ENCODE assay signal across 9 mouse cellular contexts in genomic region chr14:54569451-54570392, GRCm38 (mm10). TPM values are rescaled to one million over a fixed set of nuclear protein-coding genes. Genes with fewer than 3 reads are reported as not detected.
DNase-seq lines count a peak whose midpoint lies in the region; ATAC-seq lines count a peak whose summit lies in the region.
"Had no signal": no experiment of that assay in that cellular context is flagged by ENCODE, and none has a peak within 500 bp of the region (broad histone marks: within the 10 kb centered on the region; RNA-seq: fewer than 3 reads in every experiment).

No protein-coding gene starts in this region.

- intact Hi-C loops in left cerebral cortex, postnatal 14 days (cut with DNase I), result loop anchor here (1.0 to 10.0 kb wide), 3 partner anchors 42 to 345 kb away; no protein-coding TSS in a partner anchor

- peaks cover 57% of the 10 kb centered on the region for H3K4me1 ChIP-seq in heart, embryonic 13.5 days
- peaks cover 44% of the 10 kb centered on the region for H3K4me1 ChIP-seq in midbrain, embryonic 13.5 days (replicated peaks)

- no peaks in the 10 kb centered on the region for H3K27me3 ChIP-seq in heart, embryonic 13.5 days (replicated peaks)
- peaks cover 11% of the 10 kb centered on the region for H3K27me3 ChIP-seq in midbrain, embryonic 13.5 days

- H3K4me3 ChIP-seq in heart, embryonic 13.5 days, result no peak overlapping the region
- H3K4me3 ChIP-seq in midbrain, embryonic 13.5 days (replicated peaks), result no peak overlapping the region
- H3K4me3 ChIP-seq: liver, embryonic 15.5 days had no signal

- H3K36me3 ChIP-seq in heart, embryonic 13.5 days, result peaks cover 74% of the 10 kb centered on the region
- H3K36me3 ChIP-seq in midbrain, embryonic 13.5 days, result peaks cover 23% of the 10 kb centered on the region

- H3K9ac ChIP-seq in heart, embryonic 13.5 days, result peak overlapping the region; percentile 44
- H3K9ac ChIP-seq in midbrain, embryonic 13.5 days (replicated peaks), result no peak overlapping the region
- H3K9ac ChIP-seq: liver, embryonic 15.5 days had no signal

- no peak overlapping the region for H3K4me2 ChIP-seq in heart, embryonic 13.5 days
- H3K4me2 ChIP-seq in midbrain, embryonic 13.5 days (replicated peaks), result no peak overlapping the region
- H3K4me2 ChIP-seq: liver, embryonic 15.5 days had no signal

- peak overlapping the region; percentile 36 for H3K27ac ChIP-seq in heart, embryonic 13.5 days (replicated peaks)
- H3K27ac ChIP-seq in midbrain, embryonic 13.5 days, result 0 out of 2 replicates have a peak overlapping the region, but pooled peaks have one; percentile 12
- H3K27ac ChIP-seq: liver, embryonic 15.5 days had no signal

- WGBS in heart, embryonic 13.5 days, result 49% methylated on average over 17 of the region's 17 CpGs
- WGBS in midbrain, embryonic 13.5 days, result 56% methylated on average over 17 of the region's 17 CpGs

- no peak for ATAC-seq in heart, embryonic 13.5 days (ENCODE audit: extremely low read depth, insufficient number of reproducible peaks, low FRiP score, low TSS enrichment)
- no peak for ATAC-seq in midbrain, embryonic 13.5 days

- peak; percentile 48 for DNase-seq in kidney, postnatal 10 days
- DNase-seq in kidney, adult 9 months, result no peak
- peak; percentile 45 for DNase-seq in embryo, embryonic 11 days
- DNase-seq in left cerebral cortex, postnatal 14 days (ENCODE audit: low spot score in 2 of 2), result no peak
- no peak for DNase-seq in frontal cortex, postnatal 14 days (ENCODE audit: low spot score in 2 of 2)

- H3K9me3 ChIP-seq in heart, embryonic 13.5 days, result no peaks in the 10 kb centered on the region
- H3K9me3 ChIP-seq in midbrain, embryonic 13.5 days, result no peaks in the 10 kb centered on the region
- H3K9me3 ChIP-seq: liver, embryonic 15.5 days had no signal

RNA-seq across cellular contexts. Expression of gene Ajuba, which starts 7.6 kb away (rescaled TPM):
- polyA plus RNA-seq in heart, embryonic 13.5 days (2015; fragmentation: Nextera tagmentation; extraction: Ambion mirVana), result 28.1 and 29.6 TPM in 2 replicates
- polyA plus RNA-seq in midbrain, embryonic 13.5 days (2015; fragmentation: Nextera tagmentation; extraction: Ambion mirVana), result 13.5 and 18.0 TPM in 2 replicates
- total RNA-seq in left cerebral cortex, postnatal 14 days (2021), result 1 to 10 TPM; 2.7 to 3.1 TPM

RNA-seq across cellular contexts. Expression of gene Haus4, which starts 15.3 kb away (rescaled TPM):
- 42.0 and 43.5 TPM in 2 replicates for polyA plus RNA-seq in heart, embryonic 13.5 days (2015; fragmentation: Nextera tagmentation; extraction: Ambion mirVana)
- polyA plus RNA-seq in midbrain, embryonic 13.5 days (2015; fragmentation: Nextera tagmentation; extraction: Ambion mirVana), result 19.2 and 21.7 TPM in 2 replicates
- 1 to 10 TPM; 2.4 to 4.9 TPM for total RNA-seq in left cerebral cortex, postnatal 14 days (2021)

RNA-seq across cellular contexts. Expression of gene 4931414P19Rik, which starts 36.1 kb away (rescaled TPM):
- polyA plus RNA-seq in heart, embryonic 13.5 days (2015; fragmentation: Nextera tagmentation; extraction: Ambion mirVana), result 5.8 and 6.0 TPM in 2 replicates
- polyA plus RNA-seq in midbrain, embryonic 13.5 days (2015; fragmentation: Nextera tagmentation; extraction: Ambion mirVana), result 8.7 and 9.3 TPM in 2 replicates
- total RNA-seq in left cerebral cortex, postnatal 14 days (2021), result 1 to 10 TPM; 4.4 to 7.4 TPM

RNA-seq across cellular contexts. Expression of gene Psmb5, which starts 48.1 kb away (rescaled TPM):
- polyA plus RNA-seq in heart, embryonic 13.5 days (2015; fragmentation: Nextera tagmentation; extraction: Ambion mirVana), result 323 and 363 TPM in 2 replicates
- 438 and 468 TPM in 2 replicates for polyA plus RNA-seq in midbrain, embryonic 13.5 days (2015; fragmentation: Nextera tagmentation; extraction: Ambion mirVana)
- total RNA-seq in left cerebral cortex, postnatal 14 days (2021), result 100 to 1,000 TPM; 185 to 188 TPM

RNA-seq across cellular contexts. Expression of gene Psmb11, which starts 51.5 kb away (rescaled TPM):
- polyA plus RNA-seq in heart, embryonic 13.5 days (2015; fragmentation: Nextera tagmentation; extraction: Ambion mirVana), result 0.23 and 0.68 TPM in 2 replicates
- polyA plus RNA-seq in midbrain, embryonic 13.5 days (2015; fragmentation: Nextera tagmentation; extraction: Ambion mirVana), result 0.15 TPM in 1 of 2 replicates, not detected in the other
- total RNA-seq in left cerebral cortex, postnatal 14 days (2021), result under 1 TPM in 1 of 2 experiments, not detected in 1; 0.30 TPM
- total RNA-seq: heart, postnatal 36 days had no signal
- polyA plus RNA-seq: liver, embryonic 15.5 days had no signal

Comparison
In these comparisons a context has a peak if more than half of its experiments do, and no peak if none do; other contexts are left out.
1. DNase-seq: peak in kidney, postnatal 10 days (single experiment) and embryo, embryonic 11 days (single experiment); none in kidney, adult 9 months (single experiment), left cerebral cortex, postnatal 14 days (0 of 2) and frontal cortex, postnatal 14 days (0 of 2).